Mouse (Mus musculus): ENCODE measurements at regions not wholly inside any gene's neighbourhood (a gene's known extent, or its start where the extent isn't known, plus 50 kb on each side); places are given as distances from the start of the nearest gene placed in this dataset.

DNA sequence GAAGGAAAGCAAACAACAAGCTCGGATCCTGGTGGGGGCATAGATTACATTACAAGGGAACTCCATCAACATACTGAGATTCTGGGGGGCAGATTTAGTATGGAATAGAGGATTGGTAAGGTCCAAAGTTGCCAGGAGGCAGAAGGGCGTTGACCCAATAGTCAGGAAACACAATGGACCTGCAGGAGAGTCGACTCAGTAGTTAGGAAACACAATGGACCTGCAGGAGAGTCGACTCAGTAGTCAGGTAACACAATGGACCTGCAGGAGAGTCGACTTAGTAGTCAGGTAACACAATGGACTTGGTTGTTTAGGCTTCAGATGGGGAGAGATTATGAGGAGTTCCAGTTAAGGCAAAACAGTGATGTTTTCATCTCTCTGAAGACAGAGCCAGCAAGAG is 81.1 kb upstream of the Trpc6 start:
- dilution Hi-C loops (cut with MboI; ENCODE audit: extremely low pct_ligation_motif_present, extremely low pct_unique_long_range_greater_than_20kb, low sequenced_read_pairs): no loop called here
- Histone ChIP-seq H3K4me2 (ENCODE audit: insufficient read depth, low read depth, poor library complexity, severe bottlenecking) (no peak overlapping the region), H3K9me3 (replicated peaks; ENCODE audit: low read length) (no peaks in the 10 kb centered on the region), H3K36me3 (replicated peaks in 1 of 2; ENCODE audit: control insufficient read depth in 1 of 2, insufficient read depth in 1 of 2, low read length in 1 of 2) (no peaks in the 10 kb centered on the region), H3K9ac (ENCODE audit: insufficient read depth, low read depth) (no peak overlapping the region), H3K4me3 (replicated peaks in 1 of 3; ENCODE audit: low read depth in 2 of 3, low read length in 2 of 3, poor library complexity in 1 of 3) (no peak overlapping the region), H3K4me1 (ENCODE audit: control insufficient read depth in 1 of 2, insufficient read depth in 2 of 2) (no peaks in the 10 kb centered on the region), H3K27me3 (replicated peaks) (no peaks in the 10 kb centered on the region), H3K79me2 (replicated peaks; ENCODE audit: control insufficient read depth, extremely low read depth, insufficient read depth, poor library complexity, severe bottlenecking) (no peaks in the 10 kb centered on the region), H3K27ac (ENCODE audit: insufficient read depth, low read depth) (no peak overlapping the region)
- DNase-seq (ENCODE audit: extremely low read depth): no peak
- in situ Hi-C loops (cut with MboI; ENCODE audit: low pct_ligation_motif_present, low pct_unique_long_range_greater_than_20kb, low sequenced_read_pairs): no loop called here
- TF ChIP-seq POLR2A (IDR thresholded peaks at IDR 0.05; ENCODE audit: low read depth, low read length): no peak
- TF ChIP-seq HCFC1 (IDR thresholded peaks at IDR 0.05; ENCODE audit: low read depth, low read length): no peak
- TF ChIP-seq IRF4 (IDR thresholded peaks at IDR 0.05; ENCODE audit: low read depth, low read length): no peak
- no peak for TF ChIP-seq MAFK (IDR thresholded peaks at IDR 0.05; ENCODE audit: insufficient replicate concordance, low read length)
- no peak for TF ChIP-seq NELFE (IDR thresholded peaks at IDR 0.05; ENCODE audit: low read depth, low read length)
- TF ChIP-seq POLR2AphosphoS2 (IDR thresholded peaks at IDR 0.05; ENCODE audit: low read depth, low read length): no peak

DNA sequence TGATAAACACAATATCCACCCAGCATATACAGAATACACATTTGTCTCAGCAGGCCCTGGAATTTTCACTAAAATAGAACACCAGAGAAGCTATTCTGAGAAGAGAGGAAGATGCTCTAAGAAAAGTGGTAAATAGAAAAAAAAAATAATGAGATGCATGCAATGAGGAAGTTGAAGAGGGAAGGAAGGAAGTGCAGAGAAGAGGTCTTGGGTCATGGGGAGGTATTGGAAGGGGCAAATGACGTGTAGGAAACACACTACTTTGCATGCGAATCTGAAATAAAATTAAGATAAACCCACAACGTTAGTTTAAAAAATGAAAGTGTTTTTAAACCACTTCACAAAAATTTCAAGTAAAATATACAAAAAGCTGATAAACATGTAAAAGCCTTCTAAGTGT is 57.4 kb upstream of the Trpc6 start:
- H3K27ac ChIP-seq (ENCODE audit: insufficient read depth, low read depth): no peak overlapping the region
- H3K9me3 ChIP-seq (replicated peaks; ENCODE audit: low read length): no peaks in the 10 kb centered on the region
- H3K4me1 ChIP-seq (ENCODE audit: control insufficient read depth in 1 of 2, insufficient read depth in 2 of 2): 0 out of 4 replicates have a peak, but pooled peaks cover 0 to 3% of the 10 kb centered on the region in 2 experiments
- H3K4me2 ChIP-seq (ENCODE audit: insufficient read depth, low read depth, poor library complexity, severe bottlenecking): no peak overlapping the region
- H3K4me3 ChIP-seq (replicated peaks in 1 of 3; ENCODE audit: low read depth in 2 of 3, low read length in 2 of 3, poor library complexity in 1 of 3): no peak overlapping the region
- no peak overlapping the region for H3K9ac ChIP-seq (ENCODE audit: insufficient read depth, low read depth)
- in situ Hi-C loops (cut with MboI; ENCODE audit: low pct_ligation_motif_present, low pct_unique_long_range_greater_than_20kb, low sequenced_read_pairs): no loop called here
- H3K36me3 ChIP-seq (replicated peaks in 1 of 2; ENCODE audit: control insufficient read depth in 1 of 2, insufficient read depth in 1 of 2, low read length in 1 of 2): no peaks in the 10 kb centered on the region
- dilution Hi-C loops (cut with MboI; ENCODE audit: extremely low pct_ligation_motif_present, extremely low pct_unique_long_range_greater_than_20kb, low sequenced_read_pairs): no loop called here
- DNase-seq (ENCODE audit: extremely low read depth): peak; percentile 1
- H3K27me3 ChIP-seq (replicated peaks): no peaks in the 10 kb centered on the region
- H3K79me2 ChIP-seq (replicated peaks; ENCODE audit: control insufficient read depth, extremely low read depth, insufficient read depth, poor library complexity, severe bottlenecking): no peaks in the 10 kb centered on the region
- TF ChIP-seq CTCF (conservative IDR thresholded peaks at IDR 0.05 in 1 of 2, IDR thresholded peaks at IDR 0.05 in 1 of 2; ENCODE audit: low read depth in 2 of 2, low read length in 2 of 2) (no peak), E2F4 (IDR thresholded peaks at IDR 0.05; ENCODE audit: insufficient replicate concordance, low read depth, low read length) (no peak), ETS1 (conservative IDR thresholded peaks at IDR 0.05; ENCODE audit: low read depth, low read length) (no peak), ZKSCAN1 (IDR thresholded peaks at IDR 0.05; ENCODE audit: borderline replicate concordance, low read depth, low read length) (no peak), SIN3A (IDR thresholded peaks at IDR 0.05; ENCODE audit: low read length) (no peak), BHLHE40 (IDR thresholded peaks at IDR 0.05; ENCODE audit: low read depth, low read length) (no peak), HCFC1 (IDR thresholded peaks at IDR 0.05; ENCODE audit: low read depth, low read length) (no peak), GABPA (IDR thresholded peaks at IDR 0.05; ENCODE audit: insufficient replicate concordance, low read depth, low read length) (no peak), EP300 (IDR thresholded peaks at IDR 0.05; ENCODE audit: low read length) (no peak)

DNA sequence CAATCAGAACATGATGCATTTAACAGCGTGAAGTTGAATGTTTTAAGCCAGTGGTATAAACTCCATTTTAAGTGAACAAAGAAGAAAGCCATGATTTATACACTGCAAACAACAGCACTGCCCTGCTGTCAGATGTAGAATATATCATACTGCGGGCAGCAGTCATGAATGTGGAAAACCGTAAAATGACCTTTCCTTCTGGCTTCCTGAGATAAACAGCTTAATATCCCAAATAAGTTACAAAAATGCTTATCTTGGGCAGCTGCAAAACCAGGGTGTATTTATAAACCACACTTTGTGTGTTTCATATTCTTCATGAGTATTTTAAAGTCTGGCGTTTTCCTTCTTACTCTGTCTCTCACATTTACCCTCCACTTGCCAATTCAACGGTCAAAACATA is 56.1 kb upstream of the Trpc6 start:
- no peaks in the 10 kb centered on the region for H3K79me2 ChIP-seq (replicated peaks; ENCODE audit: control insufficient read depth, extremely low read depth, insufficient read depth, poor library complexity, severe bottlenecking)
- no peaks in the 10 kb centered on the region for H3K36me3 ChIP-seq (replicated peaks in 1 of 2; ENCODE audit: control insufficient read depth in 1 of 2, insufficient read depth in 1 of 2, low read length in 1 of 2)
- H3K4me1 ChIP-seq (ENCODE audit: control insufficient read depth in 1 of 2, insufficient read depth in 2 of 2): 0 out of 4 replicates have a peak, but pooled peaks cover 0 to 3% of the 10 kb centered on the region in 2 experiments
- in situ Hi-C loops (cut with MboI; ENCODE audit: low pct_ligation_motif_present, low pct_unique_long_range_greater_than_20kb, low sequenced_read_pairs) (no loop called here), dilution Hi-C loops (cut with MboI; ENCODE audit: extremely low pct_ligation_motif_present, extremely low pct_unique_long_range_greater_than_20kb, low sequenced_read_pairs) (no loop called here)
- H3K4me2 ChIP-seq (ENCODE audit: insufficient read depth, low read depth, poor library complexity, severe bottlenecking): no peak overlapping the region
- no peak overlapping the region for H3K9ac ChIP-seq (ENCODE audit: insufficient read depth, low read depth)
- no peak overlapping the region for H3K27ac ChIP-seq (ENCODE audit: insufficient read depth, low read depth)
- no peak overlapping the region for H3K4me3 ChIP-seq (replicated peaks in 1 of 3; ENCODE audit: low read depth in 2 of 3, low read length in 2 of 3, poor library complexity in 1 of 3)
- TF ChIP-seq IRF4 (IDR thresholded peaks at IDR 0.05; ENCODE audit: low read depth, low read length) (no peak), POLR2A (IDR thresholded peaks at IDR 0.05; ENCODE audit: low read depth, low read length) (no peak), KAT2A (IDR thresholded peaks at IDR 0.05; ENCODE audit: insufficient replicate concordance, low read length) (no peak), GABPA (IDR thresholded peaks at IDR 0.05; ENCODE audit: insufficient replicate concordance, low read depth, low read length) (no peak), POLR2AphosphoS2 (IDR thresholded peaks at IDR 0.05; ENCODE audit: low read depth, low read length) (no peak), JUN (IDR thresholded peaks at IDR 0.05; ENCODE audit: insufficient read depth, low read depth, low read length) (no peak), SIN3A (IDR thresholded peaks at IDR 0.05; ENCODE audit: low read length) (no peak), NRF1 (IDR thresholded peaks at IDR 0.05; ENCODE audit: low read depth, low read length) (no peak), MAZ (IDR thresholded peaks at IDR 0.05; ENCODE audit: low read depth, low read length) (no peak), PAX5 (IDR thresholded peaks at IDR 0.05; ENCODE audit: low read length) (no peak), CHD1 (IDR thresholded peaks at IDR 0.05; ENCODE audit: low read depth, low read length) (no peak), CHD2 (IDR thresholded peaks at IDR 0.05; ENCODE audit: low read length) (no peak), ETS1 (conservative IDR thresholded peaks at IDR 0.05; ENCODE audit: low read depth, low read length) (no peak), TCF12 (IDR thresholded peaks at IDR 0.05; ENCODE audit: low read depth, low read length) (no peak), ZMIZ1 (IDR thresholded peaks at IDR 0.05; ENCODE audit: low read depth, low read length) (no peak), UBTF (IDR thresholded peaks at IDR 0.05; ENCODE audit: low read depth, low read length) (no peak), BHLHE40 (IDR thresholded peaks at IDR 0.05; ENCODE audit: low read depth, low read length) (no peak), MYC (IDR thresholded peaks at IDR 0.05; ENCODE audit: low read depth, low read length) (no peak), MXI1 (IDR thresholded peaks at IDR 0.05; ENCODE audit: low read depth, low read length) (no peak), EP300 (IDR thresholded peaks at IDR 0.05; ENCODE audit: low read length) (no peak)
- no peak for DNase-seq (ENCODE audit: extremely low read depth)
- H3K27me3 ChIP-seq (replicated peaks): no peaks in the 10 kb centered on the region
- H3K9me3 ChIP-seq (replicated peaks; ENCODE audit: low read length): no peaks in the 10 kb centered on the region

All from CH12.LX (cell line).